Mouse (Mus musculus) thymus, postnatal 25 days (tissue): ENCODE data around the gene Olfr1392.
A peak's percentile ranks its signal among the peaks of the same experiment; 100 is the strongest.
"Not testable (repeated sequence)": the region's sequence is repeated elsewhere in the genome, so short reads cannot be mapped to it uniquely, and the experiment has no call there.

Experiments
- DNase-seq: peaks from one replicate; pipeline ENCODE4 v3.0.0; 2022

Olfr1392 gene

GRCm38 (mm10) chr11:49284982-49285381, at the start of gene Olfr1392:
Olfr1392 (plus strand) TSS chr11:49285282.
- not testable (repeated sequence) for DNase-seq

DNA sequence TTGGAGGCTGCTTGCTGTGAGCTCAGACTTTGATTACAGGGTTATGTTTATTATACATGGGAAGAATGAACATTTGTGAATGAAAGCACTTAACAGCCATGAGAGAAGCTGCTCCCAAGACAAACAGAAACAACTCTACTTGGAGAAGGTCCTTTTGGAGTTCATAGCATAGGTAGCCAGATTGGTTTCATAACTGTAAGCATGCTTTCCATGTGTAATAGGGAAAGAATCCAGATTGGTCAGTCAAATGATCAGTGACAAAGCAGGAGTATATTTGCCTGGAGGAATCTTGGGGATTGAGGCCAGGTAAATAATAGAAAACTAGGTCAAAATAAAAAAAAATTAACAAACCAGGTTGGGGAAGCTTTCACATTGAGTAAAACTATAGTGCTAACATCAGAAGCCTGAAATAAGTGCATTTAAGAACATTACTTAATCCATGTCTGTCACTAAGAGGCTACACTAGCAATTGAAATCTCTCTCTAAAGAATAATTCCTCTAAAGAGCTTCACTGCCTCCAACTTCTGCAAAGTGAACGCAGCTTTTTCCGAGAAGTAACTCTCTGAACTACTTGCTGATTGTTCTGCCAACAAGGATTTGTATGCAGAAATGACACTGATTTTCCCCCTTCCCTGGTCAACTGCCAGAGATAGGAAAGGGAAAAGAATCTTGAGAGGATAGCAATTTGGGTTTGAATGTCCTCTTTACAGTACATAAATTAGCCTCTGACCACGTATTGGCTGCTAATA, 49.4 kb upstream of the Olfr1392 start:
- DNase-seq: no peak

GRCm38 (mm10) chr11:49236891-49237290, 48.2 kb upstream of the Olfr1392 start:
- DNase-seq: no peak

DNA sequence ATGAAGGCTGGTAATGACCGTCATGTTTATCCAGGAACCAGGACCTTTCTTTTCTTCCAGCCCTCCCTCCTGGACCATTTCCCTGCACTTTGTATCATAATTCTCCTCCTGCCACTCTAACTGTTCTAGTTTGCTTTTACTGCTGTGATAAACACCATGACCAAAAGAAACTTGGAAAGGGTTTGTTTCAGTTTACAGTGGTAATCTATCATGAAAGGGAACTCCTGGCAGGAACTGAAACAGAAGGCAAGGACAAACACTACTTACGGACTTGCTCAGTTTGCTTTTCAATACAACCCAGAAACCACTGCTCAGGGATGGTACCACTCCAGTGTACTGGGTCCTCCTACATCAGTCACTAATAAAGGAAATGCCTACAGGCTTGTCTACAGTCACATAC, 47.5 kb upstream of the Olfr1392 start:
- DNase-seq: no peak

GRCm38 (mm10) chr11:49240310-49240709, 44.8 kb upstream of the Olfr1392 start:
- no peak for DNase-seq

DNA sequence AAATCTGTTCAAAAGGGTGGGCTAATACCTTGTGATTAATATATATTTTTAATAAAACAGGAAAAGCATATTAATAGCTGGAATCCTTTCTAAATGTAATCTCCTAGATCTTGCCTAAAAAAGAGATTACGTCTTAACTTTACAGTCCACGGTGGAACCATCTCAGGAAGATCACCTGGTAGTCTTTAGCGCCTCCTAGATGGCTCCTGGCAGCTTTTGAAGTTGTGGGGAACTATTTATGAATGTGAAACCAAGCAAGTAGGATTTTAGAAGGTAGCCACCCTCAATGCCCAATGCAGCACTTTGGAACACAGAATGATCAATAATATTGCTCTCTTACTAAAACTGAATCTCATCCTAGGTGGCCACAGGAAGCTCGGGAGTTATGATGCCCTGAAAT, 44.2 kb upstream of the Olfr1392 start:
- DNase-seq: no peak

- no peak for DNase-seq
Measured at GRCm38 (mm10) chr11:49241471-49241870, 43.6 kb upstream of the Olfr1392 start.

GRCm38 (mm10) chr11:49242944-49243626, 42.0 kb upstream of the Olfr1392 start:
- DNase-seq: no peak

- DNase-seq: peak; percentile 94
Measured at GRCm38 (mm10) chr11:49243727-49244594, 41.1 kb upstream of the Olfr1392 start, which contains the start of gene Mgat1. Mgat1 (plus strand) TSS chr11:49244191.

- DNase-seq: no peak
Measured at GRCm38 (mm10) chr11:49244595-49244930, 40.5 kb upstream of the Olfr1392 start.

GRCm38 (mm10) chr11:49245176-49245575, 39.9 kb upstream of the Olfr1392 start:
- no peak for DNase-seq

DNA sequence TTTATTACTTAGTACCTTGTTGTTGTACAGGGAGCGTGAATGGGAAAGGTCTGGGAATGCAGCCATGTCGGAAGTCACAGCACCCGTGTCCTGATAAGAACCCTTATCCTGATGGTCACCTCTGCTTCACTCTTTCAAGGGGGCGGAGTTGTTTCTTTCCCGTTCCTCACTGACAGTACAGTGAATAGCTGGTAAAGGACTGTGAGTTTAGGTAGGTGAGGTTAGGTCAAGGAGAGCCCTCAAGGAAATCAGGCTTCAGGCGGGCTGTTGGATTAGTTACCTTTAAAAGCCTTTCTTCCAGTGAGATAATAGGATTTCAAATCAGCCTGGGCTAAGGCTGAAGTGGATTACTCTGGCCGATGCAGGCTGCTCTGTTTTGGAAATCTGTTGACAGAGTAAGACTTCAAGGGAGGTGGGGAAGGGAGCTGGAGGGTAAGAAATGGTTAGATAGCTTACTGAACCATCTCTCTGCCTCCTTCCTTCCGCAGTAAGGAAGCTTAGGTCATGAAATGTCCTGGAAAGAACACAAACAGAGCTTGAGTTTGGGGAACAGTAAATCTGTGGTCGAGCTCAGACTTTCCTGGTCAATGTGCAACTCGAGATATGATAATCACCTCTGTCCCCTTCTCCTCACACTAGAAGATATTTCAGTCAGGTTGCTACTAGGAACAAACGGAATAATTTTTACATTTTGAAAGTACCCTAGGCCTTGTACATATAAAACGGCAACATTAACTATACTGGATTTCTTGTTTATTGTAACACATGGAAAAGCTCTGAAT, 39.3 kb upstream of the Olfr1392 start:
- no peak for DNase-seq

DNA sequence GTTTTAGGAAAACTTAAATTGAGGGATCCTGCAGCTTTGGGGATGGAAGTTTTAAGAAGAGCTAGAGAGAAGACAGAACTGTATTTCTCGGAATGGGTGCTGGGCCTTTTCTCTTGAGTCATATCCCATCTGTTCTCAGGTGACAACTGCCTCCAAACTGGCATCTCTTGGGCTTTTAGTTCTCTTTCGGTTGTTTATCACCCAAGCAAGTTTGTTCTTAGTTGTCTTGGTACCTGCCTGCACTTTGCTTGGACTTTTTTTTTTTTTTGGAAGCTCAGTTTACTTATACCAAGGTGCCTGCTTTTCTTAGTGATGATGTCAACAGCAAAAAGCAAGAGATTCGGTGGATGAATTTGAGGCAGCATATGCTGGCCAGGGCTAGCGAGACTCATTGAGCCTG, 38.6 kb upstream of the Olfr1392 start:
- DNase-seq: no peak

DNA sequence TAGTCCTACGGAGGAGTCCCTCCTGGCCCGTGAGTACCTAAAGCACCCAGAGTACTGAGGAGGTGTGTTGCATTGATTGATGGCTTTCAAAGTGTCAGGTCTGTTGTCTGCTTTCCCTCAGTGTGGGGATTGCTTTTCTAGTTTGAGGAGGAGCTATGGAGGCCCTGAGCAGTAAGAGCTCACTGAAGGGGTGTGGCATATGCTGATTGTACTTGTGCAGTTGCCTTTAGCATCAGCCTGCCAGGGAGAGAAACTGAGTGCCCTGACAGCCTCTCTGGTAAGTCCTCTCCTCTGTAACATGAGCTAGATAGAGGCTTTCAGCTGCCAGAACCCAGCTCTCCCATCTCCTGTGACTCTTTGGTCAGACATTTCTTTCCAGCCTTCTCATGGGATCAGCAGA, 37.8 kb upstream of the Olfr1392 start:
- peak; percentile 67 for DNase-seq

DNA sequence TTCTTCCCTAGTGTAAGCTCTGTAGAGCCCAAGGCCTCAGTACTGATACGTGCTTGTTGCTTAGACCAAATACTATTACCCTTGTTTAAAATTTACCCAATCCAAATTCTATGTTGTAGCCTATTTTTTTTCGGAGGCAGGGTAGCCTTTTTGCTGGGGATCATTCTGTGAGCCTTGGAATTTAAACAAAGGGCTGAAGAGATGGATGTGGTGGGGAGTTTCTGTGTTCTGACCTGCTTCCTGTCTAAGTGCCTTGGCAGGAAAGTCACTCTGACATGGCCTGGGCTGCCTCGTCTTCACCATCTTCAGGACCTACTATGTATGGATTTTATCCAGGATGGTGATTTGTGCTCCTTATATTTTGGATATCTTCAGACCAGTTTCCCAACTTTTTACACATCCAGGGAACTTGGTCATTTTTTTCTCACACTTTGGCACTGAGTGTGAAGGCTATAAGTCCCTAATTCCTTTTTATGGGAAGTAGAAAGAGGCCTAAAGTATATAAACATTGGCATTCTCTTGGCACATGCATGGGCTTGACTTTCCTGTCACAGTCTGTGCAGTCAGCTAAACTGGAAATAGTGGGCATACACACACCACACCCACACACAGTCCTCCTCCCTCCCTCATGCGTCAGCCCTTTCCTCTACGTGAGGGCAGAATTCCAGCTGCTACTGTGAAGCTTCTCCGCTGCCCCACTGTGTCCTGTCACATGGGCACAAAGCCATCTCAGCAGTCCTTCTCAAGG, 36.7 kb upstream of the Olfr1392 start:
- DNase-seq: peak; percentile 51

DNA sequence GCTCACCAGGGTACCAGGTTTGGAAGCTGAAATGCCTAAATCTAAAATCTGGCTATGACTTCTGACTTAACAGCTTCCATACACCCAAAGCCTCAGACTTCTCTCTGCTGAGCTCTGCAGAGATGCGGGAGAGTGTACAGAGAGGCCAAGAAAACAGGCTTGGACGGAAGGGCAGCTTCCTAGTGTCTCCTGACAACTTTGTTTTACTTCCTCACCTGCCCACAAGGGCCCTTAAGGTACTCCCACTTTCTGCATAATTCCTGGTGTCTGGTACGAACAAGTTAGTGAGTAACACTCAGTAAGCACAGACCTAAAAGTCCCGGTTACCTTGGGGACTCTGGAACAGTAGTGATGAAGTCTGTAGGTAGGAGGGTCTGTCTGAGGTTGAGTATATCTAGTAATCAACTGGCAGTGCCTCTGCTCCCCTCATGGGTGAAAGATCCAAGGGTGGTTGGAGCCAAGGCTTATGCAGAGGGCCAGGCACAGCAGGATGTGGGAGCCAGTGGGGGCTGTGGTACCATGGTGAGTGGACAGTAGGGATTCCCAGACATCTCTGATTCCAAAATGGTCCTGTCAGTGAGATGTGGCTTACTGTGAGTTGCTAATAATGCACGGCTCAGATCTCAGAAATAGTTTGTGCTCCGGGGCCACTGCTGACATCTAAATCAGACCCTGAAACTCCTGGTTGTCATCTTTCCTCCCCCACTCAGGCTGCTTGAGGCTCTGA, 35.9 kb upstream of the Olfr1392 start:
- DNase-seq: peak; percentile 51

- DNase-seq: peak; percentile 79
Measured at GRCm38 (mm10) chr11:49249811-49250421, 35.2 kb upstream of the Olfr1392 start.

DNA sequence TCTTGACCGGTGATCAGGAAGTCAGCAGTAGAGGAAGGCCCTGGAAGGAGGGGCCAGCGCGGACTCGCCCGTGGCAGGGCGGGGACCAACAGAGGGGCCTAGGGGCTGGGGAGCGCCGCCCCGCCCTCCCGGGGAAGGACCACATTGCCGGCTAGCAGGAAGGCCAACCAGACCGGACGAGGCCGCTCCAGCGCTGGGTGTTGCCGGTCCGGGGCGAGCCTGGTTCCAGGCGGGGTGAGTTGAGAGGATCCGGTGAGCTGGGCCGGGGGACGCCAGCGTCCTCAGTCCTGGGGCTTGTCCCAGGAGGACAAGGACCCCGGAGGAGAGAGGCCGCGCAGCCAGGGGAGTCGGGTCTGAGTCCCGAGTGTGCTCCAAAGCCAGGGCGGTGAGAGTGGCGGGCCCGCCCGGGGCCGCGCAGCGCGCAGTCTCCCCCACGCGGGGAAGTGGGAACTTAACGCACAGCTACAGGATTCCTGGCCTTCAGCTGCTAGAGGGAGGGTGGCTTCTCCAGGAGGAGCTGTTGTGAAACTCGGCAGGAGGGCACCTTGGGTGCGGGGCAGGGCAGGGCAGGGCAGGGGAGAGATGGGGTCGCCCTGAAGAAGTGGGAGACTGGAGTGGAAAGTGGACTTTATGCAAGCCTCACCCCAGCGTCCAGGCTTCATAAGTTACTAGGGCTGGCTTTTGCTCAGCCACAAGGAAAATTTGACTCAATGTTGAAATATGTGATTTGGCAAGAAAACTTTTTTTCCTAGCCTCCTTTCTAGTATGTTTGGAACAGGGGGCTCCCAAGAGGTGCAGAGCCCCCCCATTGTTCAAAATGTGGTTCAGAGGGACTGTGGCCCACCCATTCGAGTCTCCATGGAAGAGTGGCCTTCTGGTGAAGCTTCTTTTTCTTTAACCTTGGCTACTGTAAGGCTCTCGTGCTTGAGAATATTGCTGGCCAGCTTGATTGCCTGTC, 34.4 kb upstream of the Olfr1392 start:
- peak; percentile 85 for DNase-seq

DNA sequence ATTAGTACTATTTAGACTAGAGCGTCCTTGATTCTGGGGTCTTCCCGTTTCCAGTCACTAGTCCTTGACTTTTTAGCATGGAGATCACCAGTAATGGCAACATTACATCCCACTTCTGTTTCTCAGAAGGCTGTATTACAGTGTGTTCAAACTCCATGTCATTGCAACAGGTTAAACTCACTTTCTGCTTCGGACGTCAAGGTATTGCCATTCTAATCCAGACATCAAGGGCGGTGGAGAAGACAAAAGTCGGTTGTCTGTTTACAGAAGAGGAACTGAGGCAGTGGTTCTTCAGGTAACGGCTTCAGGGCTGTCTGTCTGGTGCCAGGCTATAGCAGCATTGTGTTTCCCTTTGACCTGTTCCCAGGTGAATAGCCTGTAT, 33.7 kb upstream of the Olfr1392 start:
- DNase-seq: peak; percentile 28

GRCm38 (mm10) chr11:49252048-49252447, 33.0 kb upstream of the Olfr1392 start:
- peak; percentile 56 for DNase-seq
